Mouse (Mus musculus) CD4-positive naive resting alpha-beta T cell, adult 57 days (primary cell): ENCODE results near the gene Dr1. TPM values are rescaled to one million over a fixed set of nuclear protein-coding genes. Genes with fewer than 3 reads are reported as not detected.

ENCODE experiments used
- total RNA-seq: library from RNA; stranded (reverse); gene quantifications from one replicate; pipeline ENCODE4 v1.2.4, GENCODE M21; 2023

The Dr1 gene
- 41.7 TPM for total RNA-seq

GRCm38 (mm10) chr5:108268127-108269062 lies at the start of gene Dr1:
Dr1 (plus strand) TSS chr5:108268897.

GRCm38 (mm10) chr5:108312224-108313064 lies 43.7 kb downstream of the Dr1 start, which contains the start of gene Pigg:
Pigg (plus strand) TSS chr5:108312609.

Other genes with a start within 250 kb of the Dr1 start
- gene Mtf2, start 203.2 kb upstream of the Dr1 start, total RNA-seq = 84.7 TPM
- 45.7 TPM for gene Tmed5, start 136.3 kb upstream of the Dr1 start, total RNA-seq
- 0.53 TPM for gene Ccdc18, start 136.0 kb upstream of the Dr1 start, total RNA-seq
- gene Pigg, start 43.7 kb downstream of the Dr1 start, total RNA-seq = 2.0 TPM
- not detected for gene Gm42517, start 99.0 kb downstream of the Dr1 start, total RNA-seq
- gene Pde6b, start 119.5 kb downstream of the Dr1 start, total RNA-seq = not detected
- gene Atp5k, start 165.6 kb downstream of the Dr1 start, total RNA-seq = 67.0 TPM
- gene Mfsd7a, start 180.0 kb downstream of the Dr1 start, total RNA-seq = not detected
- 25.6 TPM for gene Pcgf3, start 192.3 kb downstream of the Dr1 start, total RNA-seq